Mouse (Mus musculus) liver, embryonic 15.5 days (tissue): ENCODE data around the gene Uspl1. TPM values are rescaled to one million over a fixed set of nuclear protein-coding genes. Genes with fewer than 3 reads are reported as not detected.
"Not testable (repeated sequence)": the region's sequence is repeated elsewhere in the genome, so short reads cannot be mapped to it uniquely, and the experiment has no call there.

Experiments
- ATAC-seq: fragments of 200-750 bp; cut with Nextera tagmentation; 2 replicates; pipeline ENCODE4 v1.8.0; 2017; ENCODE audit warnings: moderate number of reproducible peaks, mild to moderate bottlenecking, moderate library complexity; ENCODE audit not compliant: insufficient read depth
- H3K27ac ChIP-seq: fragments of 300-500 bp; sonication (generic); replicated peaks from 2 replicates; pipeline ENCODE4 v1.5.1; 2015; ENCODE audit warnings: mild to moderate bottlenecking, inconsistent platforms
- H3K27me3 ChIP-seq: fragments of 300-500 bp; sonication (generic); 2 replicates; pipeline ENCODE4 v1.6.1; 2015; ENCODE audit warnings: mild to moderate bottlenecking, inconsistent platforms
- H3K36me3 ChIP-seq: fragments of 300-500 bp; sonication (generic); replicated peaks from 2 replicates; pipeline ENCODE4 v1.6.1; 2015; ENCODE audit warnings: moderate library complexity, mild to moderate bottlenecking, inconsistent platforms
- H3K4me1 ChIP-seq: fragments of 300-500 bp; sonication (generic); replicated peaks from 2 replicates; pipeline ENCODE4 v1.6.1; 2015; ENCODE audit warnings: inconsistent platforms
- H3K4me2 ChIP-seq: fragments of 300-500 bp; sonication (generic); 2 replicates; pipeline ENCODE4 v1.6.1; 2015; ENCODE audit warnings: moderate library complexity, mild to moderate bottlenecking, inconsistent platforms
- H3K4me3 ChIP-seq: fragments of 300-500 bp; sonication (generic); replicated peaks from 2 replicates; pipeline ENCODE4 v1.5.1; 2015; ENCODE audit warnings: mild to moderate bottlenecking, inconsistent platforms
- H3K9ac ChIP-seq: fragments of 300-500 bp; sonication (generic); 2 replicates; pipeline ENCODE4 v1.6.1; 2015; ENCODE audit warnings: moderate library complexity, mild to moderate bottlenecking, inconsistent platforms
- H3K9me3 ChIP-seq: fragments of 300-500 bp; sonication (generic); replicated peaks from 2 replicates; pipeline ENCODE4 v1.6.1; 2016; ENCODE audit warnings: inconsistent platforms
- WGBS: fragments of 180-500 bp; shearing (Covaris S2); methylation state at CpG from one replicate; pipeline ENCODE4 v1.1.7; 2015; ENCODE audit warnings: mixed read lengths; ENCODE audit not compliant: insufficient replicate concordance; 5-methylcytosine and 5-hydroxymethylcytosine counted together
- polyA plus RNA-seq: library from polyadenylated mRNA; unstranded; fragments of >200 nt; fragmentation: Nextera tagmentation; extraction: Ambion mirVana; gene quantifications from 2 replicates; pipeline ENCODE4 v1.2.1, GENCODE M21; 2015

Uspl1 gene
- polyA plus RNA-seq: 17.7 and 18.2 TPM in 2 replicates

DNA sequence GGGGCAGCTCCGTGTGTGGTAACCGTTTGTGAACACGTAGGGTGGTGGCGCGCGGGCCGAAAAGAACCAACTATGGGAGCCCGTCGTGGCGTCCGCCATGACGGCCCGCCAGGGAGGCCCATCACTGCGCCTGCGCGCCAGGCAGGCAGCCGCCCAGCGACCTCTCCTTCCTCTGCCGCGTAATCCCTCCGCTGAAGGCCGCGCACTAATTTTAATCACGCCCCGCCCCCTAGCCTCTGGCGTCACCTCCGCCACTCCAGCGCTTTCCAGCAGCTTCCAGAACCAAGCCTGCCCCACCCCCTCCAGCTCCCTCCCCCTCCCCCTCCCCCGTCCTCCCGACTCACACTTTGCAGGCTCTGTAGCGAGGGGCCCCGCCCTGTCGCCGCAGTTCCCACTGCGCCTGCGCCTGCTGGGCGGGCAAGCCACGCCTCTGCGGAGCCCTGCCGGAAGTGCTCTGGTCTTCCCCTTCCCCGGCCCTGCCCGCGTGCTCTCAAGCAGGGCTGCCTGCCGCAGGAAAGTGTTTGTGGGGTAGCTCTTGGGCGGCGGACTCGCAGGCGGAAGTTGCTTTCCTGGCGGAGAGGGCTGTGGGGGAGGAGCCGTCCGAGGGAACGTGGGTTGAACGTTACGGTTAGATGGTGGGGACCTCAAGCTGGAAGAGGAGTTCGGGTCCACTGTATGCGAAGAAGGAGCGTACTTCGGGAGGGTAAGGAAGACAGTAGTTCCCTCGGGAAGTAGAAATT lies at the start of gene Uspl1, which contains the start of gene Hmgb1:
Gene Uspl1, plus strand, starts transcription at position 247 of the 740 bp plus-strand sequence.
Gene Hmgb1, minus strand, starts transcription at position 386 of the 740 bp plus-strand sequence.
- ATAC-seq: peak; percentile 93
- H3K4me1 ChIP-seq: peaks cover 33% of the 10 kb centered on the region

DNA sequence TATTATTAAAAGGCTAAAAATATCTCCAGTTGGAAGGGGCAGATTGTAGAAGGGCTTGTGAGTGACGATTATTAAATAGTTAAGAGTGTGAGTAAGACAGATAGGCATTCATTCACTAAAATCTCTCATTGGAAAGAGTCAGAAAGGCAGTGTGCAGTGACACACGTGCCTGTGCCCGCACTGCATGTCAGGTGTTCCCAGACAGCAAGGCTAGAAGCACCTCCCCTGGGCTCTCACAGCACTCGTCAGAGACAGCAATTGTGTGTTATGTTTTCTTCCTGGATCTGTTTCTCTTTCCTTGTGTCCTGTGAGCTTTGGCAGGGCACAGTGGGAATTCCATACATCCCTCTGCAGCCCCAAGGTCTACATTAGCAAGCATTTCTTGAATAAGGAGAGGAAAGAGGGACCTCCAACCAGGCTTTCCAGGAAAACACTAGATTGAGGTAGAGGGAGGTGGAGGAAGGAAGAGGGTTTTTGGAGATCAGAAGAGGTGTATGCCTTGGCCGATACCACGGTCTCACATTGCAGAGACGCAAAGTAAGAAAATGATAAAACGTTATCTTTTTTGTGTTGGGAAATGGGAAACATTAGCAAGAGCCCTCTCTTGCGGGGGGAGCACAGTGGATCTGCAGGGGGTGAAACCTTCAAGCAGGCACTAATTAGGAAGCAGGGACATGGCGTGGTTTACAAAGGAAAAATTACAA lies 49.2 kb upstream of the Uspl1 start:
- Histone ChIP-seq H3K9me3 (no peaks in the 10 kb centered on the region), H3K9ac (no peak overlapping the region), H3K36me3 (no peaks in the 10 kb centered on the region), H3K4me3 (no peak overlapping the region), H3K4me2 (peak overlapping the region; percentile 48), H3K4me1 (peaks cover 40% of the 10 kb centered on the region), H3K27ac (peak overlapping the region; percentile 71), H3K27me3 (0 out of 2 replicates have a peak, but pooled peaks cover 6% of the 10 kb centered on the region)
- ATAC-seq: peak; percentile 32
- WGBS: 25% methylated on average over 10 of the region's 10 CpGs

More for the DNA sequence above, at the start of gene Uspl1, which contains the start of gene Hmgb1:
- peaks cover 16% of the 10 kb centered on the region for H3K36me3 ChIP-seq
- under 1% methylated on average over 59 of the region's 59 CpGs for WGBS
- peak within 1 kb of the TSS; percentile 83 for H3K4me3 ChIP-seq
- peak within 1 kb of the TSS; percentile 82 for H3K4me2 ChIP-seq
- H3K27me3 ChIP-seq: no peaks in the 10 kb centered on the region
- peak within 1 kb of the TSS; percentile 97 for H3K27ac ChIP-seq
- peak within 1 kb of the TSS; percentile 85 for H3K9ac ChIP-seq
- no peaks in the 10 kb centered on the region for H3K9me3 ChIP-seq

DNA sequence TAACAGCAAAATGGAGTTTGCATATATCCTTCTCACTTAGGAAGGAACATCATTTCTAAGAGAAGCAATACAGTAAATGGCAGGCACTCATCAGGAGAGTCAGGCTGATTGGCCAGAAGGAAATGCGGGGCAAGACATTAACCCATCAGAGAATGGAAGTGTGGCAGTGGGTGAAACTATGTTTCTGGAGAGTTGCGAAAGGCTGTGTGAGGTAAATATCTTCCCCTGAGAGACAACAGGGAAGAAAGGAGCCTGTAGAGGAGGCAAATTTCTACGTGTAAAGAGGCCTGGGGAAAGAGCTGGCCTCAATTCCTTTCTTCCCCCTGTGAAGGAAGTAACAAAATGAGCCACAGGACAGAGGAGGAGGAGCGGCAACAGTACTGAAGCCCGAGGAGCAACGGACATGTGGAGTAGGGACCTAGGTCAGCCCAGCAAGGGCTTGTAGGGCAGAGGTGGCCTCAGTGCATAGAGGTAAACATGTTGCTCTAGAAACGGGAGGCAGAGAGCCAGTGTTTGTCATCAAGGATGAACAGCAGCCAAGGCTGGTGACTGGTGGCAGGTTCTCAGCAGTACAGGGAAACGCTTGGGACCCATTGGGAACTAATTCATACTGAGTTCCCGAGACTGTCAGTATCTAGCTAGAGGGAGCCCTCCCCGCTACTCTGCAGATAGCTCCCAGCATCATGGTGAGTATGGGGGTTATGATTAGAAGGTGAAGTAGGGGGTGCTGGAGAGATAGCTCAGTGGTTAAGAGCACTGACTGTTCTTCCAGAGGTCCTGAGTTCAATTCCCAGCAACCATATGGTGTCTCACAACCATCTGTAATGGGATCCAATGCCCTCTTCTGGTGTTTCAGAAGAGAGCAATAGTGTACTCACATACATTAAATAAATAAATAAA lies 48.4 kb upstream of the Uspl1 start:
- Histone ChIP-seq H3K27ac (peak overlapping the region; percentile 71), H3K4me3 (no peak overlapping the region), H3K36me3 (no peaks in the 10 kb centered on the region), H3K9me3 (no peaks in the 10 kb centered on the region), H3K27me3 (0 out of 2 replicates have a peak, but pooled peaks cover 6% of the 10 kb centered on the region), H3K9ac (no peak overlapping the region), H3K4me2 (peak overlapping the region; percentile 48), H3K4me1 (peaks cover 40% of the 10 kb centered on the region)
- 65% methylated on average over 10 of the region's 10 CpGs for WGBS
- ATAC-seq: no peak

DNA sequence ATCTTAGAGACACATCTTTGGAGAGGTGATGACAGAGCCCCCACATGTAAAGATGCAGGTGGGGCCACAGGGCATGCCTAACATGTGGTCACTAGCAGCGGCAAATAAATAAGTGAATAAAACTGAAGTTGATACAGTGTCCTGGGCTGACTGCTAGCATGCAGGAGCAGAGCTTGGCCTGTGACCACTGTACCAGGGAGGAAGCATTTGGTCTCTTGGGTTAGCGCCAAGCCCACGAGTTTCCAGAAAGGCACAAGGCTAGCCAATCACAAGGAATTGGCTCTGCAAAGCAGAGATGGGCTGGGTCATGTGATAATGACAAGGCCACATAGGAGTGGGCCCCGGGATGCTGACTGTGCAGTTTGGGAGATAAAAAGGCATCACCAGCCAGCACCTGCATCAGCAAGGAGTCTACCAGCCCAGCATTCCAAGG lies 47.2 kb upstream of the Uspl1 start:
- WGBS: 42% methylated on average over 4 of the region's 4 CpGs
- peak; percentile 94 for ATAC-seq
- Histone ChIP-seq H3K4me2 (peak overlapping the region; percentile 47), H3K36me3 (no peaks in the 10 kb centered on the region), H3K27ac (peak overlapping the region; percentile 71), H3K9me3 (no peaks in the 10 kb centered on the region), H3K4me1 (peaks cover 40% of the 10 kb centered on the region), H3K9ac (no peak overlapping the region), H3K4me3 (no peak overlapping the region), H3K27me3 (0 out of 2 replicates have a peak, but pooled peaks cover 4% of the 10 kb centered on the region)

DNA sequence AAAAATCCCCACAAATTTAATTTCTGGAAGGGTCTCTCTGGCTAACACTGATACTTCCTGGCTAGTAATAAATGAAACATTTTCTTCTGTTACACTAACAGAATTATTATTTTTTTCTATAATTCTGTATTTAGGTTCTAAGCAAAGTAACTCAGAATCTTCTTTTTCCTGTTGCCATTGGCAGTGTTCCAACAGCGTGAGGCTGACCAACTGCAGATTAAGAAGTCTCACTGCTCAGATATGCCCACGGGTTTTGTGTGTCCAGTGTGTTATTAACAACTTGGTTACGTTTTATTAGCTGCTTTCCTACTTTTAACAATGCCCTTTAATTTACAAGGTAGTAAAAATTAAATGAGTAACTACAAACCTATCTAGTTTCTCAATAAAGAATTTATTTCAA lies 46.7 kb upstream of the Uspl1 start:
- Histone ChIP-seq H3K4me2 (peak overlapping the region; percentile 47), H3K4me1 (peaks cover 40% of the 10 kb centered on the region), H3K27me3 (no peaks in the 10 kb centered on the region), H3K9ac (no peak overlapping the region), H3K9me3 (no peaks in the 10 kb centered on the region), H3K4me3 (no peak overlapping the region), H3K36me3 (no peaks in the 10 kb centered on the region), H3K27ac (peak overlapping the region; percentile 71)
- 55% methylated on average over 3 of the region's 3 CpGs for WGBS
- ATAC-seq: no peak

DNA sequence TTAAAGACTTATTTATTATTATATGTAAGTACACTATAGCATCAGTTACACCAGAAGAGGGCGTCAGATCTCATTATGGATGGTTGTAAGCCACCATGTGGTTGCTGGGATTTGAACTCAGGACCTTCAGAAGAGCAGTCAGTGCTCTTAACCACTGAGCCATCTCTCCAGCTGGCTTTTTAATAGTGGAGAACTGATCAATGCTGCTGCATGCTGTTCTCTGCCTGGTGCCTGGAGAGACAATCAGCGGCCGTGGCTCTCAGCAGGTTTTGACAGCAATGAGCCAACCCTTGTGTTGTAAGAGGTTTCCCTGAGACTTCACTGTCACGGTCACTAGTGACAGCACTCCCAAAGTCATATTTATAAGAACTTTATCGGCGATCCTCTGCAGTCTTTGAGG lies 46.1 kb upstream of the Uspl1 start:
- peaks cover 40% of the 10 kb centered on the region for H3K4me1 ChIP-seq
- 83% methylated on average over 6 of the region's 6 CpGs for WGBS
- H3K4me2 ChIP-seq, H3K4me3 ChIP-seq, H3K9ac ChIP-seq, H3K36me3 ChIP-seq, ATAC-seq, H3K9me3 ChIP-seq, H3K27ac ChIP-seq, H3K27me3 ChIP-seq: not testable (repeated sequence)

DNA sequence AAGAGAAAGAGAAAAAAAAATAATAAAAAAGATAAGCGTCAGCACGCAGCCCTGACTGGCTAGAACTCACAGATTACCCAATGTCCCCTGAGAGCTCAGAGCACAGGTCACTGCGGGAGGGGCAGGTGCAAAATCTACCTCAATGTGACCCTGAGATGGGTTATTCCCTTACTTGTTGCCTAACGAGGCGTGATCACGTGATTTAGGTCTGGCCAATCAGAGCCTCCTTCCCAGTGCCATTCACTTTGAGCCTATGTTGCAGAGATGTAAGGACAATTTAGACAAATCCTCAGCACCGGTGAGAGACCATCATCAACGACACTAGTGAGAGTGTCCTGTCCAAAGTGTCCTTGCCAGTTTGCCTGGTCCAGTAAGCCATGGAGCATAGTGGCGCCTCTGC lies 43.8 kb upstream of the Uspl1 start:
- no peak overlapping the region for H3K9ac ChIP-seq
- no peaks in the 10 kb centered on the region for H3K36me3 ChIP-seq
- no peaks in the 10 kb centered on the region for H3K27me3 ChIP-seq
- H3K4me2 ChIP-seq: no peak overlapping the region
- no peak overlapping the region for H3K4me3 ChIP-seq
- 56% methylated on average over 9 of the region's 9 CpGs for WGBS
- H3K4me1 ChIP-seq: peaks cover 24% of the 10 kb centered on the region
- H3K27ac ChIP-seq: no peak overlapping the region
- no peaks in the 10 kb centered on the region for H3K9me3 ChIP-seq
- ATAC-seq: no peak

DNA sequence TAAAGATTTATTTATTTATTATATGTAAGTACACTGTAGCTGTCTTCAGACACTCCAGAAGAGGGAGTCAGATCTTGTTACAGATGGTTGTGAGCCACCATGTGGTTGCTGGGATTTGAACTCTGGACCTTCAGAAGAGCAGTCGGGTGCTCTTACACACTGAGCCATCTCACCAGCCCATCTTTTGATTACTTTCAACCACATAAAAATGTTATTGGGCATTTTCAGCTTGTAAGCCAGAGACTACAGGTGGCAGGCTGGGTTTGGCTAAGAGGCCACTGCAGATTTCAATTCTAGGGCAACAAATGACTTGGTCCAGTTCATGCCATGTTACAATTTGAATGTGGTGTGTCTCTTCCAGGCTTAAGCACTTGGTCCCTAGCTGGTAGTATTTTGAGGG lies 43.0 kb upstream of the Uspl1 start:
- not testable (repeated sequence) for H3K9me3 ChIP-seq, H3K36me3 ChIP-seq, H3K9ac ChIP-seq, H3K27ac ChIP-seq, H3K27me3 ChIP-seq, H3K4me2 ChIP-seq, H3K4me3 ChIP-seq, ATAC-seq
- peaks cover 17% of the 10 kb centered on the region for H3K4me1 ChIP-seq
- 79% methylated on average over 1 of the region's 1 CpGs for WGBS

DNA sequence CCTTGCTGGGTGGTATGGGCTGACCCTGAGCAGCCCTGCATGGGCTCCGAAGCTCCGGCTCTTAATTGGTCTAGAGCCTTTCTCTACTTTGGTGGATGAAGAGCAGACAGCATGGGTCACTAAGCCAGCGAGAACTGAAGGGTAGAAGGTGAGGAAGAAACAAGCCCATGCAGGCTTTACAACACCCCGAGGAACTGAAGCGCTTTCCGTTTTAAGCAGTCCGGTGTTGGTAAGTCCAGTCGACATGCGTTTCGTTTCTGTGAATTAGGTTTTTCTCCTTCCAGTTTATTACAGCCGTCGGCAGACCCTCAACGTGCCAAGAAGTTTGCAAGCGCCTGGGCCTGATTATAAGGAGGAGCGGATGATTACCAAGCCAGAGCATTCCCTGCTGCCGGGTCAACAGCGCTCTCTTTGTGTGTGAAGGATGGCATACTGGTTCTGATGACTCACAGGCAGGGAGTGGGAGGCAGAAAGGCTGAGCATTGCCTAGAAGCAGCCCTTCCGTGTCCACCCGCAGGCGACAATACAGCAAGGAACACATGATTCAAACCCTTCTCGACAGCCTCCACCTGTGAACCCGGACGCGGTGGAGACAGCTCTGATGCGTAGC lies 40.3 kb upstream of the Uspl1 start:
- 75% methylated on average over 25 of the region's 25 CpGs for WGBS
- no peak for ATAC-seq
- Histone ChIP-seq H3K27ac (no peak overlapping the region), H3K9ac (no peak overlapping the region), H3K9me3 (no peaks in the 10 kb centered on the region), H3K36me3 (no peaks in the 10 kb centered on the region), H3K4me3 (no peak overlapping the region), H3K4me1 (peaks cover 13% of the 10 kb centered on the region), H3K27me3 (no peaks in the 10 kb centered on the region), H3K4me2 (no peak overlapping the region)

DNA sequence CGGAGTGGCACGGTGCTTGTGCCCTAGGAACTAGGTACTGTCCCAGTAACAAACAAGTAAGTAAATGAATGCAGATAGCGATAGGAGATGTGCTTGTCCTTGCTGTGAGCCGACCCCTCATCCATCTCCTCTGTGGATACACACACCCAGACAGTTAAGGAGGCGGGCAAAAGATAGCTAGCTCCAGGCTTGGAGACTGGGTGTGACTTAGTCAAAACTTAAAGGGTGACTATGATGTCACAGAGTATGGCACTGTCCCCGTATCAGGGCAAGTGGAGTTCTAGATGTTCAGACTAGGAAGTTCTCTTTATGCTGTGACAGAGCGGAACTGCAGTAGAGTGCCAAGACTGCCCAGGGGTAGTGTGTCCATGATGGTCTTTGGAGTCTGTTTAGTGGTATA lies 37.5 kb upstream of the Uspl1 start:
- no peak overlapping the region for H3K4me3 ChIP-seq
- ATAC-seq: peak; percentile 42; the same call in 1 of the 2 replicates
- 63% methylated on average over 7 of the region's 7 CpGs for WGBS
- H3K36me3 ChIP-seq: no peaks in the 10 kb centered on the region
- no peak overlapping the region for H3K27ac ChIP-seq
- H3K27me3 ChIP-seq: no peaks in the 10 kb centered on the region
- peaks cover 13% of the 10 kb centered on the region for H3K4me1 ChIP-seq
- no peaks in the 10 kb centered on the region for H3K9me3 ChIP-seq
- no peak overlapping the region for H3K9ac ChIP-seq
- H3K4me2 ChIP-seq: no peak overlapping the region
